Mouse (Mus musculus): ENCODE measurements around the gene Gm15056. TPM values are rescaled to one million over a fixed set of nuclear protein-coding genes. Genes with fewer than 3 reads are reported as not detected.

The Gm15056 gene
- total RNA-seq (2021): not detected
- long read RNA-seq, experiment 1: 0 reads
- long read RNA-seq, experiment 2: 0 reads

DNA sequence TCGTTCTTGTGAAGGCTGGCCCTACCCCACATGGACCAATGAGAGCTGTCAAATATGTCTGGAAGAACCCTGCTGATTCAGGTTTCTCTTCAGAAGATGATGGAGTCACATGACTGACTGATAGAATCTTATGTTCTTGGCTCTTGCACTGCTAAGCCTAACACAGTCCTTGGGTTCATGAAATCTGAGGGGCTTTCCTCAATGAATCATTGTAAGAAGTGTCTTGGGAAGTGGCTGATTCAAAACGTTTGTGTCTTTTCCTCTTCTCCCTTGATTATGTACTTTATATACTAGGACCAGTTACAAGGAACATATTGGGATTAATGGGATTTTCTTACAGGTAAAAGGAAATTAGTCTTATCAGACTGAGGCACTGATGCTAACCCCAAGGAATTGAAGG is at the start of gene Gm15056:
Gm15056 (minus strand) TSS at position 101 of the 400 bp plus-strand sequence.
- intact Hi-C loops (cut with DNase I): no loop called here
- no peak for DNase-seq (ENCODE audit: low spot score in 2 of 2)

DNA sequence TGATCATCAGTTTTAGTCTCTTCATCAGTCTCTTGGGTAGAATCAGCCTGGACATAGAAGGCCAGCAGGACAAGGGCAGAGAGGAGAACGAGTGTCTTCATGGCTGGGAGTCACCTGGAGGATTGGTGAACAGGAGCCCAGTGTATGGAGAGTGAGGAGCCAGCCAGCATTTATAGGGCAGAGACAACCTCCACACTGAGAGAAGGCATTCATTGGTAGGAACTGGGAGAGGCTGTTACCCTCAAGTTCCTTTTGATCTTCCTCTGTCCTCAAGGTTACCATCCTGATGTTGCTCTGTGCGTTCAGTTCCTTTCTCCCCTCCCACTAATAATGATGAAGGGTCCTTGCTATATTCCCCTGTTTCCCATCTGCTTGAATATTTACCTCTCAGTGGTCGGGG is 42.2 kb upstream of the Gm15056 start, which contains the start of gene AY761185:
AY761185 (minus strand) TSS at position 101 of the 400 bp plus-strand sequence.
- DNase-seq (ENCODE audit: low spot score in 2 of 2): no peak

DNA sequence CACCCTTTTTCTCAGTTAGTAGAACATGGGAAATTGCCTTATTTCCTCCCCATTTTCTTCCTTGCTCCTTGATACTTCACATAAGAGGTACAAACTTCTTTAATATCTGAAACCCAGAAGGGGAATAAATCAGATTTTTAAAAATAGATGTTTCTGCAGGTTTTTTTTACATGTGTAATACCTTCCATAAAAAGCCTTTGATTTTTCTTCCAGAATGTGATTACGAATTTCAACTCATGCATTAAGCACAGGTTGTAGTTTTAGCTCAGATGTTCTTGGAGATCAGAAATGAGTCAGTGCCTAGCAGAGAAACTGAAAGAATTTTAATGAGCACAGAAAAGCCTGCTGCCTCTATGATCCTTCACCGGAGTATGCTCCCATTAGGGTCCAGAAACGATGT is 19.5 kb upstream of the Gm15056 start, which contains the start of gene Gm6040:
Gm6040 (minus strand) TSS at position 101 of the 400 bp plus-strand sequence.
- DNase-seq (ENCODE audit: low spot score in 2 of 2): no peak
- intact Hi-C loops (cut with DNase I): no loop called here

More for the DNA sequence above, 42.2 kb upstream of the Gm15056 start, which contains the start of gene AY761185:
- intact Hi-C loops (cut with DNase I): no loop called here

DNA sequence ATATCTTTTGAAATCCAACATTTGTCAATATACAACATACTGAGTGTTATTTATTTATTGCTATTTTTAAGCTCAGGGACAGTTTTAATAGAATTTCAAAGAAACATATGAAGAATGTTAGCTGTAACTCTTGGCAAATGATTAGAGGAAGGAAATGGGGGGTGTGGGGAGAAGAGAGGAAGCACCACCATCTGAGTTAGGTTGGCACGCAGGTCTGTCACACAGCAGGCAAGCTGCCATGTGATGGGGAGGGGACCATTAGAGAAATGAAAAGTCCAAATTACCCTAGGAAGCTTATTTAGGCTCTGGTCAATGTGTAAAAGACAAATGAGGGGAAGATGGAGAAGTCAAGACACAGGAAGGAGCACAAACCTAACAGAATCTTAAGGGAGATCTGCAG is 9.9 kb upstream of the Gm15056 start:
- DNase-seq (ENCODE audit: low spot score in 2 of 2): no peak
- intact Hi-C loops (cut with DNase I): no loop called here

DNA sequence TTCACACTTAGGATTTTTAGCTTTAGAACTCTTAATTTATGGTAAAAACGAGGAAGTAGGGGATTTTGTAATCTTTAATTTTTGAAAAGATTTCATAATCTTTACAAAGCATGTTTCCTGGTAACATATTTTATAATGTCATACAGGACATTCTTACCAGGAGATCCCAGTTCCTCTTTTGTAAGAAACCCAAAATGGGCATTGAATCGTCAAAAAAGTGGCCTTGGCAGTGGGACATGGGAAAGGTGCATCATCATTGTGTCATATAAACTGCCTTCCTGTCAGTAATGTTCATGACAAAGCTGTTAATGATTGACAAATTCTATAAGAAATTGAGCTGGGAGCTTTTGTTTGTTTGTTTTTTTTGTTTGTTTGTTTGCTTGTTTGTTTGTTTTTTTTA is 5.8 kb upstream of the Gm15056 start:
- no peak for DNase-seq (ENCODE audit: low spot score in 2 of 2)
- intact Hi-C loops (cut with DNase I): no loop called here

DNA sequence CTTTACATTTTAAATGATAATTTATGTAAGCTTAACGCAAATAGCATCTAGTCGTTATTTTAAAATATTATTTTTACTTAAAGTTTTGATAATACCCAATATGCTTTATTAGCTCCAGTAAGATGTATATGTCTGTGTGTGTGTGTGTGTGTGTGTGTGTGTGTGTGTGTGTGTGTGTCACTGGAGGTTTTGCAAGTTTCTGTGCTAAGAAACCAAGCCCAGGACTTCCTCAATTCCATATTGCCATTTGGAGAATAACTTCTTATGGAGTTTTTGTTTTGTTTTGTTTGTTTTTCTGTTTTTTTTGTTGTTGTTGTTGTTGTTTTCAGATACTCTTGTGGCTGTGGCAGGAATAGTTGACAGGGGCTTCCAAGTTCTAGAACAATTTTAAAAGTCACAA is 4.7 kb upstream of the Gm15056 start:
- no peak for DNase-seq (ENCODE audit: low spot score in 2 of 2)
- intact Hi-C loops (cut with DNase I): no loop called here

DNA sequence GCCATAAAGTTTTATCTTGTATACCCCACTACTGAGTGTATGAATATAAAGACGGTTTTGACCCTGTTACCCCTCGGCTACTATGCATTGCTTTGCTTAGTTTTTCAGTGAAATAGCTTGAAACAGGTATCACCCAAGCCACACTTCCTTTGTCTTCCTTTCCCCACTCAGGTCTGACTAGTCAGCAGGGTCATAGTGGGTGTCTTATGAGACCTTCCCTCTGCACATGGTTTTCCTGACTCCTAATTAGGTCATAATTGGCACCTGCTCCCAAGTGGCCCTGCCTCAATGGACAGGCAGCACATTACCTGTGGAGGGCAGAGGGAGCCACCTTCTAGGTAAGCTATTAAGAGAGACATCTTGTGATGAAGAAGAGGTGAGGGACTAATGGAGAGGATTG is 10.1 kb downstream of the Gm15056 start, which contains the start of gene Defb33:
Defb33 (plus strand) TSS at position 301 of the 400 bp plus-strand sequence.
- DNase-seq (ENCODE audit: low spot score in 2 of 2): no peak
- intact Hi-C loops (cut with DNase I): no loop called here

DNA sequence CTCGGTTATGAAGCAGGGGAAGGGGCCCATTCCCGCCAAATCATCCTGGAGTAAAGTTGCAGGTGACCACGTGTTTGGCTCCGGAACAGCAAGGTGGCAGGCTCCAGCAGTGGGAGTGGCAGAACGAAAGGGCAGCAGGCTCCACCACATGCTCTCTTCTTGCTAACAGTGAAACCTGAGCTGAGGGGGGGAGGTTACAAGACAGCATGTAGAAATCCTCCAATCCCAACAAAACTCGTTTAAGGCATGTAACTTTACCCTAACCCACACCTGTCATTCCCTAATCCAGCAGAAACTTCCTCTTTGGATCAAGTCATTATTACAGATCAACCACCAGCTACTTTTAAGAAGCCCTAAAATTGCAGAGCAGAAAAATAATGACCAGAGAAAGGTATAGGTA is 27.8 kb downstream of the Gm15056 start:
- intact Hi-C loops (cut with DNase I): no loop called here
- no peak for DNase-seq (ENCODE audit: low spot score in 2 of 2)

Other genes with a start within 250 kb of the Gm15056 start
- gene Defb33, start 10.0 kb downstream of the Gm15056 start, total RNA-seq (2021): not detected
- gene Gm6040, start 19.4 kb upstream of the Gm15056 start, total RNA-seq (2021): not detected
- gene AY761185, start 42.1 kb upstream of the Gm15056 start, total RNA-seq (2021): not detected
- gene Defa21, start 122.9 kb upstream of the Gm15056 start, total RNA-seq (2021): not detected
- gene Defa23, start 152.4 kb upstream of the Gm15056 start, total RNA-seq (2021): not detected
- not detected for gene Defa35, start 162.4 kb upstream of the Gm15056 start, total RNA-seq (2021)
- gene Defa25, start 181.8 kb upstream of the Gm15056 start, total RNA-seq (2021): not detected
- not detected for gene Gm14851, start 193.4 kb upstream of the Gm15056 start, total RNA-seq (2021)
- gene Defa30, start 232.0 kb upstream of the Gm15056 start, total RNA-seq (2021): not detected